Mouse (Mus musculus) ES-Bruce4 (cell line): ENCODE measurements around the gene Cckbr.

ENCODE experiments used
- CTCF ChIP-seq: IDR thresholded peaks from one replicate; pipeline ENCODE4 v1.8.1; 2011; ENCODE audit warnings: low read depth, low read length
- EP300 ChIP-seq: IDR thresholded peaks from 2 replicates; pipeline ENCODE4 v1.6.1; 2011; ENCODE audit warnings: low read depth, low read length; ENCODE audit not compliant: insufficient read depth
- POLR2A ChIP-seq: IDR thresholded peaks from one replicate; pipeline ENCODE4 v1.8.1; 2011; ENCODE audit warnings: low read length; ENCODE audit not compliant: insufficient read depth

DNA sequence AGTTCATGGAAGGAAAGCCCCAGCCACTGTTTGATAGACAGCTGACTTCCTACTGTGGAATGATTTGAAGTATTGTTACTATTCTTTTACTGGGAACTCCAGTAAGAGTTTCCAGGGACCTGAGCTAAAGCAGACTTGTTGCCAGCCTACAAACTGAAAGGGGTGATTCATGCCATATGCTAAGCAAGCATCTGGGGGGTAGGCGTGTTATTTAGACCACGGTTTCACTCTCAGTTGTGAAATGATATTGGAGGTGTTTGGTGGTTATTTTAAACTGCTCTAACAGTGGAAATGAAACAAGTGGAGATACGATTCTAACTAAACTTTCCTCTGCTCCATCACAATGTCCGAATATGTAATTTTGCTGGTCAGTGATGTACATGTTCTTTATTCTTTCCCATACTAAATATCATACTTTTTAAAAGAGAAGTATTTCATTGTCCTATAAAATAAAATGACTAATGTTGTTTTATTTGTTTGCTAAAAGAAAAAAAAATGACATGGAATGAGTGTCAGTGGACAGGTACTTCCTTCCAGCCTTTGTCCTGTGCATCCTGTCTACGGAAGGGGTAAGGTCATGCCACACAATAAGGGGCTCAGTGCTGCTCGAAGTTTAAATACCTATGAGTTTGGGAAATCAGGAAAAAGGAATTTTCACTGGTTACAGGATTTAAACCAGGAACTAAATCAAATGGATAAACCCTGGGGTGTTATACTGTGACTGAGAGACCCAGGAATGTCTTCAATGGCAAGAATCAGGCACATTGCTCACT is 61.8 kb downstream of the Cckbr start:
- TF ChIP-seq CTCF (no peak), POLR2A (no peak), EP300 (no peak)
